Mouse (Mus musculus) CD4-positive, CD25-positive, alpha-beta regulatory T cell, adult 4 months (primary cell): Measurements from ENCODE around the gene Khdc1c. TPM values are rescaled to one million over a fixed set of nuclear protein-coding genes. Genes with fewer than 3 reads are reported as not detected.
"Not testable (repeated sequence)": the region's sequence is repeated elsewhere in the genome, so short reads cannot be mapped to it uniquely, and the experiment has no call there.

ENCODE experiments used
- ATAC-seq: one replicate; pipeline ENCODE4 v1.8.0; 2017
- polyA plus RNA-seq, 2 experiments: library from polyadenylated mRNA; unstranded; fragments of 100-300 nt; shearing (Covaris generic); gene quantifications; one replicate each; pipeline ENCODE4 v1.2.1; 2017

Gene Khdc1c
- not detected for polyA plus RNA-seq

- not testable (repeated sequence) for ATAC-seq
Measured at GRCm38 (mm10) chr1:21368031-21368430, at the start of gene Khdc1c. Gene Khdc1c (plus strand): TSS chr1:21368331.

- not testable (repeated sequence) for ATAC-seq
Measured at GRCm38 (mm10) chr1:21320271-21320670, 47.9 kb upstream of the Khdc1c start.

- no peak for ATAC-seq
Measured at GRCm38 (mm10) chr1:21321656-21322055, 46.5 kb upstream of the Khdc1c start.

- ATAC-seq: peak; percentile 33
Measured at GRCm38 (mm10) chr1:21323996-21324574, 44.0 kb upstream of the Khdc1c start.

- peak; percentile 62 for ATAC-seq
Measured at GRCm38 (mm10) chr1:21324633-21325032, 43.5 kb upstream of the Khdc1c start.

DNA sequence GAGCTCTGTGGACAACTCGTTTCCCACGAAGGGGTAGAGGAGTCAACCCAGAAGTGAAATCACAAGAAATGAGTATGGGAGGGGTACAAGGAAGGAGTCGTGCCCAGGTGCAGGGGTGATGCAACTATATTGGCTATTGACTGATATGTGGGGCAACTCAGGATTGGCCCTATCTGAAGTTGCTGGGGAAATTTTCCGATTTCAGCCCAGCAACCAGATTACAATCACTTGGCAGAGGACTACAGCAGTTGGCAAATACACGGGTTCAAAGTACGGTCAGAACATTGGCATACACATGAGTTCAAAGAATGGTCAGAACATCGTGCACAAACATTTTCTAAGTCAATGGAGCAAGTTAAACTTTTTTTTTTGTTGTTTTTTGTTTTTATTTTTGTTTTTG, 41.4 kb upstream of the Khdc1c start:
- no peak for ATAC-seq

- not testable (repeated sequence) for ATAC-seq
Measured at GRCm38 (mm10) chr1:21331161-21331560, 37.0 kb upstream of the Khdc1c start.

GRCm38 (mm10) chr1:21333222-21333973, 34.7 kb upstream of the Khdc1c start:
- ATAC-seq: peak; percentile 82

DNA sequence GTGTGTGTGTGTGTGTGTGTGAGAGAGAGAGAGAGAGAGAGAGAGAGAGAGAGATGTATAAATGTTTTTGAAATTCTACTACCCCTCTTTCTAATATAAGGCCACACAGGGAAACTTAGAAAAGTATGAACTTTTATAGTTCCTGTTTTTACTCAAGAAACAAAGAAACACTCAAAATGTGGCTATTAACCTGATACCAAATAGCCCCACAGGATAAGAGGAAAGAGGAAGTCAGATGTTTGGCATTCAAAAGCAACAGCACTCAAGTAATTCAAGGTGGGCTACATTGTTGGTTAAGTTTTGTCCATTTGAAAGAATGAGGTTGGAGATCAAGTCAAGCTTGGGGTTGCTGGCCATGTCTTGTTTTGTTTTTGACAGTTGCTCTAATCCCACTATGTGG, 32.3 kb upstream of the Khdc1c start:
- ATAC-seq: no peak

DNA sequence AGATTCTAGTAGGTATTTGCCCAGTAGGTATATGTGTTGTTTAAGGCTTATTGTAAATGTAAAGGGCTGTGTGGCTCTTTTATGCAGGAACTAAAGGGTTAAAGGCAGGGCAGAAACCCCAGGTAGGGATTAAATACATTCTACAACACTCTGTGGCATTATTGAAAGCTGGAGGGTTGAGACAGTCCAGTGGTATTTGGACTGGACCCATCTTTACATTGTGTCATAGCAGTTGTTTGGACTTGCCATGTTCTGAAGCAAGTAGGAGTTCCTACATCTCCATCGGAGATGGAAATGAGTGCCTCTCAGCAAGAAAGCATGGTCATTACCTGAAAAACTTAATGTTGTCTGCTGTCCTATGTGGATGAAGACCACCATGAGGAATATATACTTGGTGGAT, 27.4 kb upstream of the Khdc1c start:
- ATAC-seq: no peak

DNA sequence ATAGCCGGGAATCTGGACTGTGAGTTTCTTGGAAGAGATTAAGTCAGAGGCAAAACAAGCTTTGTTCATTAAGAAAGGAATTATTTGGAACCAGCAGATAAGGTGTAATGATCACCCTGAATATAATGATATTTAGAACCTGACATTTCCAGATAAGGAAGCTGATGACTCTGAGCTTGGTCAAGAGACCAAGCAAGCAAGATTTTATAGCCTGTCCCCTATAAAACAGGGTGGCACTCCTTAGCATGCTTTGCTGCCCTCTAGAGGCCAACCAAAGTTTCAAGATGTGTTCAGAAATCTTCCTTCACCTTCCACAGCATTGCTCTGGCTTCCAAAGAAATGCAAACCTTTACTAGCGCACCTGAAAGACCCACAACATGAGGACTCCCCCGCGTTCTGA, 23.9 kb upstream of the Khdc1c start:
- peak; percentile 76 for ATAC-seq

GRCm38 (mm10) chr1:21344752-21345151, 23.4 kb upstream of the Khdc1c start:
- not testable (repeated sequence) for ATAC-seq

DNA sequence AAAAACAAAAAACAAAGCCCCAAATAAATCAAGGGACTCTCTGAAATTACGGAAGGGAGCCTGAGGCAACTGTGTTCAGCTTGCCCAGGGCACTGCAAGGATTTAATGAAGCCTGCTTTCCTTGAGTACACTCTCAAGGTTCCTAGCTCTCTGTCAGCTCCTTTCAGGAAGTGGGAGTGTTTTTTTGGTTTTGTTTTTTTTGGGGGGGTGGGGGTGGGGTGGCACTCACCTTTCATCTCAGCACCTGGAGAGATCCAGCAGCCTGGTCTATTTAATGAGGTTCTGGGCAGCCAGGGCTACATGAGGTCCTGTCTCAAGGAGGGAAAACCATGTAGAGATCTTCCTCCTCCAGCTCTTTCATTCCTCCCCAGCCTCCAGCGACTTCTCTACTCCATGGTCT, 18.8 kb upstream of the Khdc1c start, which contains the start of gene Khdc1a:
TSS of gene Khdc1a (plus strand) at position 301 of the 400 bp plus-strand sequence.
- ATAC-seq: no peak

DNA sequence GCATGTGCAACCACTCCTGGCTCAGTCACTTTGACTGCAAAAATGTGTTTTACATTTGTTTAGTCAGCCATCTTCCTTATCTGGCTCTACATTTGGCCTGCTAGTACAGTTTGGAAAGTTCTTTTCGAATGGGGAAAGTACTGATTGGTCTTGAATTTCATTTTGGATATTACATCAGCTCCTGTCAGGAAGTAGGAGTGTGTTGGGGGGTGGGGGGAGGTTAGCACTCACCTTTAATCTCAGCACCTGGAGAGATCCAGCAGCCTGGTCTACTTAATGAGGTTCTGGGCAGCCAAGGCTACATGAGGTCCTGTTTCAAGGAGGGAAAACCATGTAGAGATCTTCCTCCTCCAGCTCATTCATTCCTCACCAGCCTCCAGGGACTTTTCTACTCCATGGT, 15.1 kb downstream of the Khdc1c start, which contains the start of gene Khdc1b:
TSS of gene Khdc1b (plus strand) at position 301 of the 400 bp plus-strand sequence.
- no peak for ATAC-seq

- ATAC-seq: no peak
Measured at GRCm38 (mm10) chr1:21391138-21391671, 23.1 kb downstream of the Khdc1c start.

DNA sequence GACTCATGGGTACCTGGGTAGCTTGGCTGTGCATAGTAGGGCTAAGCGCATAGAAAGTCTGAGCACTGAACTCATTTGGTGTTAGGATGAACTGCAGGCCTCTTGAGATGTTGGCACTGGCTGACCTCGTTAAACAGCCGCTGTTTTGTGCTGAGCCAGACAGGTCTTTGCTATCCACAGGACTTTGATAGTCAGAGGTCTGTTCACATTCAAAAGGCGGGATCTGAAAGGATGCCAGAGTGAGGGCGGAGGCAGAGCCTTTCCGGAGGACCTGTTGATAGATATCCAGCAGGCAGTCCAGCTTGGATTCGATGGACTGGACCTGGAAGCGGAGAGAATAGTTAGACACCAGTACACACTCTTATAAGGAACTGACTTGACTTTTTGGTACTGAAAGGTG, 34.7 kb downstream of the Khdc1c start:
- no peak for ATAC-seq

DNA sequence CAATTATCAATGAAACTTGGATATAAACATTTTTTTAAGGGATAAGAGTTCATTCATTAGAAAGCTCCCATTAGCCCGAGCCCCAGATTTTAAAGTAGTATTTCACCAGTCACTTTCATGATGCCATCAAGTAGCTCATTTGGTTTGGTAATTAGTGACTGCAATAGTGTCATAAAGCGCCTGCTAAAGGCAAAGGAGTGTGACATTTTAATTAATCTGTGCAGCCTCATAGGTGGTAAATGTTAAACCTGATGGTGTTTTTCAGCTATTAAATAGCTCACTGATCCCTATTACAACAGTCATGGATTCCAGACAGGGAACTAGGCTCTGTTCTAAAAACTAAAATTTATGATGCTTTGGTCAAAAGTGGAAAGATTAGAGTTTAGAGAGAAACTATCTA, 39.1 kb downstream of the Khdc1c start:
- no peak for ATAC-seq

DNA sequence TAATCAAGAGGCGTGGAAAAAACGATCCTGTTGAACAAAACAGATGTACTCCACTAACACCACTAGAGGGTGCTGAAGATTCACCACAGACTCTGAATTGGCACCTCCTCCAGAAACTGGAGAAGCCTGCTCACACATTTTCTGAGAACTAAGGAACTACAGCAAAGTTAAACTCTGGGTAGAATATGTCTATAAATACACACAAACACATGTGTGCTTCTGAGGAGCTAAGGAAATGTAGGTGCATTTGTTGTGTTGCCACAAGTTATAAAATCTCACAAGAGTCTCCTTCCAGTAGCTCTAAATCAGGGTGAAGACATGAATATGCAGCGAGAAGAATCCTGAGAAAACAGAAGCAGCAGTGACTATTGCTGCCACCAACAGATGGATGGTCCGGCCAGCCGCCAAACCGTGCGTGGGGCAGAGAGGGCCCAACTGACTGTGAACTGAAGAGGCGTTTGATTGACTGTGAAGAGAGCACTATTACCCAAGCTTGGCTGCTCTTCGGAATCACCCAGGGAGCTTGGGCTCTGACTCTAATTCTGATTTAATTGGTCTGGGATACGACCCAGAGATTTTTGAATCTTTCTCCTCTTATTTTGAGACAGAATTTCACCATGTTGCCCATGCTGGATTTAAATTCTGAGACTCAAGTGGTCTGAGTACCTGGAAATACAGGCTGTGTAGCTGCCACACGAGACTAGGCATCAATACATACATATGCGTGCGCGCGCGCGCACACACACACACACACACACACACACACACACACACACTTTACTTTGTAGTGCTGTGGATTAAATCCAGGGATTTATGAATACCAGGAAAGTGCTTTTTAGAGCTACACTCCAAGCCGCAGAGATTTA, 43.4 kb downstream of the Khdc1c start:
- ATAC-seq: peak; percentile 92

GRCm38 (mm10) chr1:21412197-21412555, 44.0 kb downstream of the Khdc1c start:
- no peak for ATAC-seq

DNA sequence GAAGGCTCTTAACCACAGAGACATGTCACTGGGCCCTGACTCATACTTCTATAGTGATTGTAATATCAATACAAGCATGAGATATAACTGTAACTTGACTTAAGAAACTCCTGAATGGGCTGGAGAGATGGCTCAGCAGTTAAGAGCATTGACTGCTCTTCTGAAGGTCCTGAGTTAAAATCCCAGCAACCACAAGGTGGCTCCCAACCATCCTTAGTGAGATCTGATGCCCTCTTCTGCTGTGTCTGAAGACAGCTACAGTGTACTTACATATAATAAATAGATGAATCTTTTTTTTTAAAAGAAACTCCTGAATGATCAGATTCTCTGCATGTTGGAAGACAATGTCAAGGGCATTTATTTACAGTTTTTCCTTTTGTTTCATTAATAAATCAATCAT, 51.2 kb downstream of the Khdc1c start:
- ATAC-seq: no peak
